Mouse (Mus musculus) c-Kit-positive CD71-positive TER-119-positive erythroid progenitor cells, embryonic 14.5 days (primary cell): ENCODE data around the gene Rp2.

Experiments
- DNase-seq: peaks from one replicate; pipeline ENCODE4 v3.0.0-alpha.2; 2013; ENCODE audit warnings: low spot score

The Rp2 gene

GRCm38 (mm10) chrX:20425140-20425838, 61.0 kb downstream of the Rp2 start, which contains the start of gene Jade3:
Gene Jade3 (plus strand): TSS chrX:20425688.
- DNase-seq, result peak; percentile 72

GRCm38 (mm10) chrX:20425839-20426449, 61.7 kb downstream of the Rp2 start:
- peak; percentile 31 for DNase-seq
